ENCODE assay signal across 9 mouse cellular contexts in the genomic region with DNA sequence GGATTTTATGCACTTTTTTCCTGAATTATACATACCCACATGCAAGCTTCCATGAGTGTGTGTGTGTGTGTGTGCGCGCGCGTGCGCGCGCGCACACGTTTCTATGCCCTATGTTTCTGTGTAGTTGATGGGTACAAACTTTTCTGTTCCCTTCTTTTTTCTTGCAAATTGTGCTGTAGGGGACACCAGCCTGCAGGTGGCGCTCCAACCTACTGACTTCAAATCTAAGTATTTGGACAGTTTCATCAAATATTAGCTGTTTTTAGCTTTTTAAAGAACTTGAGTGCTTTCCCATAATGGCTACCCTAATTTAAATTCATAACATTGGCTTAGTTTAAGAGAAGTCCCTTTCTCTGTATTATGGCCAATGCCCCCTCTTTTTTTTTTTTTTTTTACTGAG.
DNase-seq lines count a peak whose midpoint lies in the region; ATAC-seq and TF ChIP-seq lines count a peak whose summit lies in the region.
"Had no signal": no experiment of that assay in that cellular context is flagged by ENCODE, and none has a peak within 500 bp of the region (broad histone marks: within the 10 kb centered on the region; RNA-seq: fewer than 3 reads in every experiment).

No protein-coding gene starts in this region.

- no peak for ATAC-seq in hindbrain, postnatal 0 days
- no peak for ATAC-seq in hindbrain, embryonic 14.5 days (ENCODE audit: low FRiP score)
- no peak for ATAC-seq in megakaryocyte, adult 5-6 weeks (ENCODE audit: poor library complexity, severe bottlenecking)
- no peak for ATAC-seq in erythroblast, adult 5-6 weeks (replicated peaks; ENCODE audit: low FRiP score, poor library complexity, severe bottlenecking)

- H3K4me2 ChIP-seq in hindbrain, postnatal 0 days (ENCODE audit: low read depth, low read length) = no peak overlapping the region
- no peak overlapping the region for H3K4me2 ChIP-seq in hindbrain, embryonic 14.5 days (replicated peaks)

- no peaks in the 10 kb centered on the region for H3K27me3 ChIP-seq in hindbrain, postnatal 0 days (ENCODE audit: insufficient read depth, low read length)
- H3K27me3 ChIP-seq in hindbrain, embryonic 14.5 days (ENCODE audit: control insufficient read depth, insufficient read depth, low read length) = no peaks in the 10 kb centered on the region
- no peaks in the 10 kb centered on the region for H3K27me3 ChIP-seq in embryonic facial prominence, embryonic 10.5 days (replicated peaks; ENCODE audit: low read depth, poor library complexity, severe bottlenecking)
- H3K27me3 ChIP-seq: megakaryocyte, embryonic 14.5 days had no signal

- 93% methylated on average over 10 of the region's 10 CpGs for WGBS in hindbrain, postnatal 0 days
- 92% methylated on average over 10 of the region's 10 CpGs for WGBS in hindbrain, embryonic 14.5 days
- 92% methylated on average over 10 of the region's 10 CpGs for WGBS in embryonic facial prominence, embryonic 10.5 days

- no peaks in the 10 kb centered on the region for H3K36me3 ChIP-seq in hindbrain, postnatal 0 days (ENCODE audit: insufficient read depth, low read length)
- no peaks in the 10 kb centered on the region for H3K36me3 ChIP-seq in hindbrain, embryonic 14.5 days (replicated peaks; ENCODE audit: control insufficient read depth, insufficient read depth)
- H3K36me3 ChIP-seq in embryonic facial prominence, embryonic 10.5 days (replicated peaks) = no peaks in the 10 kb centered on the region

- peak; percentile 3 for DNase-seq in hindbrain, postnatal 0 days (ENCODE audit: low spot score)
- DNase-seq in hindbrain, embryonic 14.5 days (ENCODE audit: low spot score) = no peak
- peak; percentile 58 for DNase-seq in testis, postnatal 10 days (ENCODE audit: low spot score)
- DNase-seq in testis, postnatal 14 days (ENCODE audit: low spot score) = no peak
- peak; percentile 14 for DNase-seq in embryonic facial prominence, embryonic 10.5 days (ENCODE audit: low spot score)
- no peak for DNase-seq in thymus, adult 18-20 months

- TF ChIP-seq CTCF in hindbrain, postnatal 0 days (IDR thresholded peaks at IDR 0.05; ENCODE audit: low read depth) = peak; percentile 22; the same call in 1 of the 2 replicates

- no peaks in the 10 kb centered on the region for H3K9me3 ChIP-seq in hindbrain, postnatal 0 days (ENCODE audit: low read length)
- no peaks in the 10 kb centered on the region for H3K9me3 ChIP-seq in hindbrain, embryonic 14.5 days (ENCODE audit: control insufficient read depth, low read length)
- H3K9me3 ChIP-seq in embryonic facial prominence, embryonic 10.5 days = no peaks in the 10 kb centered on the region
- H3K9me3 ChIP-seq: megakaryocyte, embryonic 14.5 days had no signal

- H3K4me1 ChIP-seq in hindbrain, postnatal 0 days (ENCODE audit: insufficient read depth, low read length) = no peaks in the 10 kb centered on the region
- no peaks in the 10 kb centered on the region for H3K4me1 ChIP-seq in hindbrain, embryonic 14.5 days (replicated peaks; ENCODE audit: control insufficient read depth, insufficient read depth, low read length)
- H3K4me1 ChIP-seq in embryonic facial prominence, embryonic 10.5 days = no peaks in the 10 kb centered on the region
- H3K4me1 ChIP-seq: megakaryocyte, embryonic 14.5 days had no signal

- no peak overlapping the region for H3K9ac ChIP-seq in hindbrain, postnatal 0 days (replicated peaks; ENCODE audit: low read length)
- no peak overlapping the region for H3K9ac ChIP-seq in hindbrain, embryonic 14.5 days

- H3K4me3 ChIP-seq in hindbrain, postnatal 0 days (ENCODE audit: low read length) = no peak overlapping the region
- no peak overlapping the region for H3K4me3 ChIP-seq in hindbrain, embryonic 14.5 days (replicated peaks; ENCODE audit: low read length)
- no peak overlapping the region for H3K4me3 ChIP-seq in embryonic facial prominence, embryonic 10.5 days
- H3K4me3 ChIP-seq: megakaryocyte, embryonic 14.5 days had no signal

- no peak overlapping the region for H3K27ac ChIP-seq in hindbrain, postnatal 0 days
- no peak overlapping the region for H3K27ac ChIP-seq in hindbrain, embryonic 14.5 days
- no peak overlapping the region for H3K27ac ChIP-seq in embryonic facial prominence, embryonic 10.5 days (replicated peaks)

Comparison
In these comparisons a context has a peak if more than half of its experiments do, and no peak if none do; other contexts are left out.
1. DNase-seq: peak in hindbrain, postnatal 0 days (single experiment), testis, postnatal 10 days (single experiment) and embryonic facial prominence, embryonic 10.5 days (single experiment); none in hindbrain, embryonic 14.5 days (single experiment), testis, postnatal 14 days (single experiment) and thymus, adult 18-20 months (0 of 2).